Mouse (Mus musculus): ENCODE measurements at regions not wholly inside any gene's neighbourhood (a gene's known extent, or its start where the extent isn't known, plus 50 kb on each side); places are given as distances from the start of the nearest gene placed in this dataset.

DNA sequence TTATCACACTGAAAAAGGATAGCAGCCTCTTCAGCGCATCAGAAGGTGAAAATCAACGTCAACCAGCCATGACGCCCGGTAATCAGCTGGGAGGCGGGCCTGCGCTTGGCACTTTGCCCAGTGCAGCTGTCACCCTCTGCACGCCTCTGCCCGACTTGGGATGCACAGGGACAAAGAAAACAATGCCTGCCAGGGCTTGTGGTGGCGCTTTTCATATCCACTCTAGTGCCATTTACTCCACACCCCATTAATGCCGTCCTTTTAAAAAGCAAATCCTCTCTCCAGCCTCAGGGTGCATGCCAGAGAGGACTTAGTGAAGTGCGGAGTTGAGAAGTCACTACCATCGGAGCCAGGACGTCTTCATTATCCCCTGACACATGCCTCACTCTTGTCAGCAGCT, 204.5 kb upstream of the Sulf2 start:
- Histone ChIP-seq H3K27ac (ENCODE audit: insufficient read depth, low read length) (no peak overlapping the region), H3K4me3 (replicated peaks; ENCODE audit: insufficient read depth, low read depth, low read length) (no peak overlapping the region), H3K4me1 (ENCODE audit: control insufficient read depth, insufficient read depth, low read length) (no peaks in the 10 kb centered on the region; the same call in none of the 2 replicates), H3K27me3 (ENCODE audit: control insufficient read depth, insufficient read depth, low read length) (no peaks in the 10 kb centered on the region)
- 25% methylated on average over 13 of the region's 13 CpGs for WGBS
- DNase-seq, result no peak
- TF ChIP-seq CTCF (IDR thresholded peaks at IDR 0.05; ENCODE audit: borderline replicate concordance, insufficient read depth, low read depth, low read length) (no peak), POLR2A (IDR thresholded peaks at IDR 0.05; ENCODE audit: borderline replicate concordance, insufficient read depth, low read length) (no peak)

DNA sequence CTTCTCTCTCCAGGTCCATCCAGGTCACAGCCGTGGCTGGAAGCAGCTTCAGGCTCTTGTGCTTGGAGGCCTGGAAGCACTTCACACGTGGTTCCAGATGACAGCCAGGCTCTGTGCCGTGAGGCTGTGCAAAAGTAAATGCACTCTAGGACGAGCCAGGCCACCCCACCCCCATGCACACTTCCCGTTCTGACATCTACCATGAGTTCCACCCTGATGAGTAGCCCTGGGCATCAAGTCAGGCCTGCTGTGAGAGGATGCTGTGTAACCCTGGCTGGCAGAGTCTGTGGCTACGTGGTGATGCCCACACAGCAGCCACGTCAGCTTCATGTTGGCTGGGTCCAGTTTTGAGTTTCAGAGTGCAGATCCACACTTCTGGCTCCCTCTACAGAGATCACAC, 202.4 kb upstream of the Sulf2 start:
- Histone ChIP-seq H3K4me1 (ENCODE audit: control insufficient read depth, insufficient read depth, low read length) (peaks cover 4% of the 10 kb centered on the region), H3K4me3 (replicated peaks; ENCODE audit: insufficient read depth, low read depth, low read length) (no peak overlapping the region), H3K27me3 (ENCODE audit: control insufficient read depth, insufficient read depth, low read length) (no peaks in the 10 kb centered on the region), H3K27ac (ENCODE audit: insufficient read depth, low read length) (no peak overlapping the region)
- 43% methylated on average over 7 of the region's 7 CpGs for WGBS
- no peak for DNase-seq
- TF ChIP-seq CTCF (IDR thresholded peaks at IDR 0.05; ENCODE audit: borderline replicate concordance, insufficient read depth, low read depth, low read length) (no peak), POLR2A (IDR thresholded peaks at IDR 0.05; ENCODE audit: borderline replicate concordance, insufficient read depth, low read length) (no peak)

- Histone ChIP-seq H3K4me1 (ENCODE audit: control insufficient read depth, insufficient read depth, low read length) (peaks cover 4% of the 10 kb centered on the region; the same call in 1 of the 2 replicates), H3K27ac (ENCODE audit: insufficient read depth, low read length) (no peak overlapping the region), H3K4me3 (replicated peaks; ENCODE audit: insufficient read depth, low read depth, low read length) (no peak overlapping the region), H3K27me3 (ENCODE audit: control insufficient read depth, insufficient read depth, low read length) (no peaks in the 10 kb centered on the region)
- no peak for TF ChIP-seq CTCF (IDR thresholded peaks at IDR 0.05; ENCODE audit: borderline replicate concordance, insufficient read depth, low read depth, low read length)
- TF ChIP-seq POLR2A (IDR thresholded peaks at IDR 0.05; ENCODE audit: borderline replicate concordance, insufficient read depth, low read length), result no peak
- 21% methylated on average over 7 of the region's 7 CpGs for WGBS
- DNase-seq, result no peak
Measured at GRCm38 (mm10) chr2:166355944-166356343, 200.5 kb upstream of the Sulf2 start.

- Histone ChIP-seq H3K27me3 (ENCODE audit: control insufficient read depth, insufficient read depth, low read length) (no peaks in the 10 kb centered on the region), H3K4me1 (ENCODE audit: control insufficient read depth, insufficient read depth, low read length) (peaks cover 4% of the 10 kb centered on the region; the same call in 1 of the 2 replicates), H3K4me3 (replicated peaks; ENCODE audit: insufficient read depth, low read depth, low read length) (no peak overlapping the region), H3K27ac (ENCODE audit: insufficient read depth, low read length) (no peak overlapping the region)
- DNase-seq, result no peak
- WGBS, result 63% methylated on average over 6 of the region's 6 CpGs
- no peak for TF ChIP-seq POLR2A (IDR thresholded peaks at IDR 0.05; ENCODE audit: borderline replicate concordance, insufficient read depth, low read length)
- no peak for TF ChIP-seq CTCF (IDR thresholded peaks at IDR 0.05; ENCODE audit: borderline replicate concordance, insufficient read depth, low read depth, low read length)
Measured at GRCm38 (mm10) chr2:166355446-166355845, 200.0 kb upstream of the Sulf2 start.

DNA sequence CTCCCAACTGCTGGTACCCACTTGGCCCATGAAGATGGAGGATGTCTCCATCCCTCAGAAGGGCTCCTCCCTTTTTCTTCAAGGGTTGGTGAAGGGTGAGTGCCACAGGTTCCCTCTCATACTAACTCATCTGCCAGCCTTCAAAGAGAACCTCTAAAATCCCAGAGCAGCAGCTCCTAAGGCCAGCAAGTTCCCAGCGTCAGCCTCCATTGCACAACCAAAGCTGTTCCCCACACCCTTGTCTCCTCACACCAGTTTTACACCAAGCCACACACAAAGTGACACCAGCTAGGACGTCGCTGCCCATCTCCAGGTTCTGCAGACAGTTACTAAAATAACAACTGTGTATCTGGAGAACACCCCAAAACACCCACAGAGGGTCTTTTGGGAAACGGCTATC, 198.9 kb upstream of the Sulf2 start:
- TF ChIP-seq CTCF (IDR thresholded peaks at IDR 0.05; ENCODE audit: borderline replicate concordance, insufficient read depth, low read depth, low read length), result no peak
- WGBS, result 98% methylated on average over 4 of the region's 4 CpGs
- H3K4me3 ChIP-seq (replicated peaks; ENCODE audit: insufficient read depth, low read depth, low read length), result no peak overlapping the region
- H3K4me1 ChIP-seq (ENCODE audit: control insufficient read depth, insufficient read depth, low read length), result peaks cover 4% of the 10 kb centered on the region; the same call in 1 of the 2 replicates
- DNase-seq, result no peak
- H3K27me3 ChIP-seq (ENCODE audit: control insufficient read depth, insufficient read depth, low read length), result no peaks in the 10 kb centered on the region
- H3K27ac ChIP-seq (ENCODE audit: insufficient read depth, low read length), result no peak overlapping the region

GRCm38 (mm10) chr2:166353447-166354111, 198.1 kb upstream of the Sulf2 start:
- TF ChIP-seq CTCF (IDR thresholded peaks at IDR 0.05; ENCODE audit: borderline replicate concordance, insufficient read depth, low read depth, low read length) (no peak), POLR2A (IDR thresholded peaks at IDR 0.05; ENCODE audit: borderline replicate concordance, insufficient read depth, low read length) (no peak)
- Histone ChIP-seq H3K4me3 (replicated peaks; ENCODE audit: insufficient read depth, low read depth, low read length) (no peak overlapping the region), H3K4me1 (ENCODE audit: control insufficient read depth, insufficient read depth, low read length) (peaks cover 4% of the 10 kb centered on the region; the same call in 1 of the 2 replicates), H3K27ac (ENCODE audit: insufficient read depth, low read length) (no peak overlapping the region), H3K27me3 (ENCODE audit: control insufficient read depth, insufficient read depth, low read length) (no peaks in the 10 kb centered on the region)
- no peak for DNase-seq
- 32% methylated on average over 12 of the region's 12 CpGs for WGBS

DNA sequence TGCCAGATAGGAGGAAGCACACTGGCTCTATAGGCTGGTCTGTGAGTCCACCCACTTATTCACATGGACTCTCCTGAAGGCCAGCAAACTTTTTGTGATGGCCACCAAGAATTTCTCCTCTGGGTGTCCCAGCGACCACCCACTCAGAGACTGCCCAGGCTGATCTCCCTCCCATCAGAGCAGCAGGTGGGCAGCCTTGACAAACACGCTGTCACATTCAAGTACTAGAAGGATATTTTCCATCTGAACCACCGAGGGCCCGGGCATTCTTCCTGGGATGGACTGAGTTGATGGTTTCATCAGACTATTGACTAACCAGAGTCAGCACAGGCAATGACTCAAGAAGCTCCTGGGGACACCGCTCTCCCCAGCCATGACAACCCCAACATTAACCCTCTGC, 196.5 kb upstream of the Sulf2 start:
- no peak for DNase-seq
- WGBS, result 78% methylated on average over 5 of the region's 5 CpGs
- H3K27ac ChIP-seq (ENCODE audit: insufficient read depth, low read length), result no peak overlapping the region
- peaks cover 4% of the 10 kb centered on the region; the same call in 1 of the 2 replicates for H3K4me1 ChIP-seq (ENCODE audit: control insufficient read depth, insufficient read depth, low read length)
- no peaks in the 10 kb centered on the region for H3K27me3 ChIP-seq (ENCODE audit: control insufficient read depth, insufficient read depth, low read length)
- H3K4me3 ChIP-seq (replicated peaks; ENCODE audit: insufficient read depth, low read depth, low read length), result no peak overlapping the region
- no peak for TF ChIP-seq POLR2A (IDR thresholded peaks at IDR 0.05; ENCODE audit: borderline replicate concordance, insufficient read depth, low read length)
- TF ChIP-seq CTCF (IDR thresholded peaks at IDR 0.05; ENCODE audit: borderline replicate concordance, insufficient read depth, low read depth, low read length), result no peak

DNA sequence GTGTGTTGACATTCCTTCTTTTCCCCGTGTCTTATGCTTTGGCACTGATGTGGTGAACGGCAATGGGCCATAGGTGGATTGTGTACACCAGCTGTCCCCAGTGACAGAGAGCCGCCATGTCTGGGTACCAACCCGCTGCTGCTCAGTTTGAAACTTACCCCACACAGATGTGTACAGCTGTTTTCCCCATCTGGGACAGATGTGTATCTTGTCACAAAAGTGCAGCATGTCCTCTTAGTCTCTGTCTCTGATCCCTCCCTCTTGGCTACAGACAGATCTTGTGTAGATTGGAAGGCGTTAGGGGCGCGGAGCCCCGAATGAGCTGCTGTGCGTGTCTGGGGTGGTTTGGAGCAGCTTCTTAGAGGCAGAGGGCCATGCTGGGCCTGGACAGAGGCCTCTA, 196.1 kb upstream of the Sulf2 start:
- H3K27ac ChIP-seq (ENCODE audit: insufficient read depth, low read length), result no peak overlapping the region
- peaks cover 4% of the 10 kb centered on the region; the same call in 1 of the 2 replicates for H3K4me1 ChIP-seq (ENCODE audit: control insufficient read depth, insufficient read depth, low read length)
- H3K27me3 ChIP-seq (ENCODE audit: control insufficient read depth, insufficient read depth, low read length), result peaks cover under 1% of the 10 kb centered on the region; the same call in 1 of the 2 replicates
- TF ChIP-seq CTCF (IDR thresholded peaks at IDR 0.05; ENCODE audit: borderline replicate concordance, insufficient read depth, low read depth, low read length) (no peak), POLR2A (IDR thresholded peaks at IDR 0.05; ENCODE audit: borderline replicate concordance, insufficient read depth, low read length) (no peak)
- DNase-seq, result no peak
- WGBS, result 83% methylated on average over 9 of the region's 9 CpGs
- H3K4me3 ChIP-seq (replicated peaks; ENCODE audit: insufficient read depth, low read depth, low read length), result no peak overlapping the region
